Comparison of ENCODE assay signal across 8 mouse cellular contexts in genomic region chr3:152259409-152259808, GRCm38 (mm10). TPM values are rescaled to one million over a fixed set of nuclear protein-coding genes. Genes with fewer than 3 reads are reported as not detected.
DNase-seq lines count a peak whose midpoint lies in the region; ATAC-seq and TF ChIP-seq lines count a peak whose summit lies in the region.
"Not testable (repeated sequence)": the region's sequence is repeated elsewhere in the genome, so short reads cannot be mapped to it uniquely, and the experiment has no call there.

No protein-coding gene starts in this region.

- H3K4me1 ChIP-seq in forebrain, embryonic 16.5 days (replicated peaks; ENCODE audit: control insufficient read depth, insufficient read depth, low read length); thymus, adult 2 months (replicated peaks; ENCODE audit: control insufficient read depth, insufficient read depth, low read length): not testable (repeated sequence)
- H3K4me1 ChIP-seq in liver, embryonic 15.5 days (replicated peaks) = peaks cover 15% of the 10 kb centered on the region

- not testable (repeated sequence) for H3K4me2 ChIP-seq in forebrain, embryonic 16.5 days (ENCODE audit: low read length); liver, embryonic 15.5 days

- WGBS in forebrain, embryonic 16.5 days = 42% methylated on average over 6 of the region's 9 CpGs
- 6% methylated on average over 8 of the region's 9 CpGs for WGBS in liver, embryonic 15.5 days (ENCODE audit: insufficient replicate concordance)
- 27% methylated on average over 8 of the region's 9 CpGs for WGBS in thymus, adult 2 months

- intact Hi-C loops in heart, postnatal 14 days (cut with DNase I) = loop anchor here (5.0 kb wide), 1 partner anchor 488 kb away; no protein-coding TSS in a partner anchor

- peak; percentile 72 for DNase-seq in ES-CJ7 (ENCODE audit: low read depth, low spot score)
- peak; percentile 83 to 87 for DNase-seq in heart, postnatal 14 days
- DNase-seq in kidney, postnatal 36 days = peak; percentile 73 to 89
- peak; percentile 49 for DNase-seq in ovary, adult 18-20 months (ENCODE audit: low spot score)
- DNase-seq in thymus, adult 2 months = peak; percentile 64

- not testable (repeated sequence) for H3K36me3 ChIP-seq in forebrain, embryonic 16.5 days (ENCODE audit: control insufficient read depth, insufficient read depth); liver, embryonic 15.5 days (replicated peaks); thymus, adult 2 months (ENCODE audit: control insufficient read depth, insufficient read depth, low read length)

- not testable (repeated sequence) for H3K9me3 ChIP-seq in forebrain, embryonic 16.5 days (ENCODE audit: control insufficient read depth, low read length); liver, embryonic 15.5 days (replicated peaks)

- peak; percentile 64; the same call in 1 of the 2 replicates for ATAC-seq in cerebellum, adult (ENCODE audit: insufficient number of reproducible peaks, low FRiP score, low TSS enrichment)
- ATAC-seq in forebrain, embryonic 16.5 days = peak; percentile 58
- ATAC-seq in liver, embryonic 15.5 days (ENCODE audit: insufficient read depth) = peak; percentile 31; the same call in 1 of the 2 replicates

- not testable (repeated sequence) for H3K4me3 ChIP-seq in forebrain, embryonic 16.5 days (replicated peaks; ENCODE audit: low read length); liver, embryonic 15.5 days (replicated peaks); thymus, adult 2 months (ENCODE audit: control insufficient read depth, insufficient read depth, low read length)

- TF ChIP-seq POLR2A in thymus, adult 2 months (IDR thresholded peaks at IDR 0.05; ENCODE audit: control insufficient read depth, extremely low read depth, insufficient read depth, low read length, poor library complexity) = not testable (repeated sequence)

- H3K27me3 ChIP-seq in forebrain, embryonic 16.5 days (replicated peaks; ENCODE audit: control insufficient read depth, insufficient read depth, low read length); thymus, adult 2 months (ENCODE audit: control insufficient read depth, insufficient read depth, low read length): not testable (repeated sequence)
- peaks cover 46% of the 10 kb centered on the region for H3K27me3 ChIP-seq in liver, embryonic 15.5 days

- not testable (repeated sequence) for H3K27ac ChIP-seq in forebrain, embryonic 16.5 days (ENCODE audit: low read length); liver, embryonic 15.5 days (replicated peaks); thymus, adult 2 months (ENCODE audit: control insufficient read depth, insufficient read depth, low read length)

- H3K9ac ChIP-seq in forebrain, embryonic 16.5 days (replicated peaks; ENCODE audit: low read depth, low read length); liver, embryonic 15.5 days: not testable (repeated sequence)

- TF ChIP-seq CTCF in thymus, adult 2 months (IDR thresholded peaks at IDR 0.05; ENCODE audit: borderline replicate concordance, control insufficient read depth, extremely low read depth, insufficient read depth, low read length, poor library complexity) = not testable (repeated sequence)

RNA-seq across cellular contexts. Expression of gene Nexn, which starts 6.7 kb away (rescaled TPM):
- 2.2 and 5.1 TPM in 2 replicates for polyA plus RNA-seq in forebrain, embryonic 16.5 days (2015; fragmentation: Nextera tagmentation; extraction: Ambion mirVana)
- 100 to 1,000 TPM; 297 to 301 TPM for total RNA-seq in heart, postnatal 14 days (2021)
- 1.5 and 1.7 TPM in 2 replicates for polyA plus RNA-seq in liver, embryonic 15.5 days (2015; fragmentation: Nextera tagmentation; extraction: Ambion mirVana)
- 0.31 TPM in 1 of 2 replicates, not detected in the other for polyA plus RNA-seq in thymus, adult 2 months (2012; rRNA removed)

RNA-seq across cellular contexts. Expression of gene Fubp1, which starts 49.2 kb away (rescaled TPM):
- polyA plus RNA-seq in forebrain, embryonic 16.5 days (2015; fragmentation: Nextera tagmentation; extraction: Ambion mirVana) = 297 and 302 TPM in 2 replicates
- 10 to 100 TPM; 68.1 to 80.6 TPM for total RNA-seq in heart, postnatal 14 days (2021)
- 55.1 and 57.1 TPM in 2 replicates for polyA plus RNA-seq in liver, embryonic 15.5 days (2015; fragmentation: Nextera tagmentation; extraction: Ambion mirVana)
- polyA plus RNA-seq in thymus, adult 2 months (2012; rRNA removed) = 247 and 254 TPM in 2 replicates

RNA-seq across cellular contexts. Expression of gene Dnajb4, which starts 49.3 kb away (rescaled TPM):
- 36.3 and 39.8 TPM in 2 replicates for polyA plus RNA-seq in forebrain, embryonic 16.5 days (2015; fragmentation: Nextera tagmentation; extraction: Ambion mirVana)
- 10 to 100 TPM; 74.3 to 80.3 TPM for total RNA-seq in heart, postnatal 14 days (2021)
- polyA plus RNA-seq in liver, embryonic 15.5 days (2015; fragmentation: Nextera tagmentation; extraction: Ambion mirVana) = 35.3 and 36.8 TPM in 2 replicates
- 8.6 and 9.2 TPM in 2 replicates for polyA plus RNA-seq in thymus, adult 2 months (2012; rRNA removed)
